In genomic region chr6:92941281-92941731, GRCm38 (mm10) we compare ENCODE assay signal across 8 mouse cellular contexts. TPM values are rescaled to one million over a fixed set of nuclear protein-coding genes. Genes with fewer than 3 reads are reported as not detected.
DNase-seq lines count a peak whose midpoint lies in the region; ATAC-seq lines count a peak whose summit lies in the region.

No protein-coding gene starts in this region.

- H3K36me3 ChIP-seq in hindbrain, embryonic 16.5 days (ENCODE audit: control insufficient read depth, insufficient read depth, low read length): no peaks in the 10 kb centered on the region

- H3K9ac ChIP-seq in hindbrain, embryonic 16.5 days (ENCODE audit: low read depth, low read length): peak overlapping the region; percentile 10

- peak; percentile 82 for DNase-seq in adrenal gland, adult 18-20 months (ENCODE audit: low spot score in 2 of 2)
- peak; percentile 86 for DNase-seq in embryo, embryonic 11 days
- peak; percentile 89 for DNase-seq in gastrocnemius, postnatal 14 days
- DNase-seq in left cerebral cortex, adult 11 months (ENCODE audit: low spot score): peak; percentile 26
- DNase-seq in lung, postnatal 10 days: peak; percentile 97
- DNase-seq in retina, postnatal 1 day: peak; percentile 83
- DNase-seq in yolk sac, embryonic 10.5 days (ENCODE audit: low spot score): peak; percentile 88

- peak overlapping the region; percentile 97 for H3K4me2 ChIP-seq in hindbrain, embryonic 16.5 days (ENCODE audit: low read length)

- H3K4me1 ChIP-seq in hindbrain, embryonic 16.5 days (ENCODE audit: control insufficient read depth, insufficient read depth, low read depth, low read length): peaks cover 28% of the 10 kb centered on the region

- ATAC-seq in hindbrain, embryonic 16.5 days: peak; percentile 82

- H3K27me3 ChIP-seq in hindbrain, embryonic 16.5 days (replicated peaks; ENCODE audit: control insufficient read depth, insufficient read depth, low read length): peaks cover 11% of the 10 kb centered on the region

- no peaks in the 10 kb centered on the region for H3K9me3 ChIP-seq in hindbrain, embryonic 16.5 days (ENCODE audit: control insufficient read depth, low read length)

- under 1% methylated on average over 21 of the region's 21 CpGs for WGBS in hindbrain, embryonic 16.5 days

- peak overlapping the region; percentile 65 for H3K4me3 ChIP-seq in hindbrain, embryonic 16.5 days (ENCODE audit: low read length)

- intact Hi-C loops in gastrocnemius, postnatal 14 days (cut with DNase I; ENCODE audit: low total_unique reads): loop anchor here (5.0 kb wide), 1 partner anchor 506 kb away; no protein-coding TSS in a partner anchor

- no peak overlapping the region for H3K27ac ChIP-seq in hindbrain, embryonic 16.5 days (ENCODE audit: low read depth, low read length)

RNA-seq across cellular contexts. Expression of gene Adamts9, which starts 2.0 kb away (rescaled TPM):
- 10 to 100 TPM; 24.9 to 37.1 TPM for total RNA-seq in adrenal gland, adult 18-20 months (2021)
- 10 to 100 TPM; 11.7 to 19.0 TPM for total RNA-seq in gastrocnemius, postnatal 14 days (2021)
- 1.6 and 1.9 TPM in 2 replicates for polyA plus RNA-seq in hindbrain, embryonic 16.5 days (2015; fragmentation: Nextera tagmentation; extraction: Ambion mirVana)

Comparison
In these comparisons a context has a peak if more than half of its experiments do, and no peak if none do; other contexts are left out.
1. DNase-seq: peak in every context shown above with its lines; median percentile 97 in lung, postnatal 10 days; 89 in gastrocnemius, postnatal 14 days; 88 in yolk sac, embryonic 10.5 days; 86 in embryo, embryonic 11 days; 83 in retina, postnatal 1 day; 82 in adrenal gland, adult 18-20 months; 26 in left cerebral cortex, adult 11 months.